Mouse (Mus musculus) heart, postnatal 25 days (tissue): ENCODE results near the gene Timm50. TPM values are rescaled to one million over a fixed set of nuclear protein-coding genes. Genes with fewer than 3 reads are reported as not detected.

ENCODE experiments used
- DNase-seq: peaks from one replicate; pipeline ENCODE4 v3.0.0; 2022; ENCODE audit warnings: low spot score
- intact Hi-C: fragments of 180-260 bp; cut with DNase I; formaldehyde crosslinking; loops from one replicate; pipeline ENCODE4 v1.15.1; 2025
- total RNA-seq, 2 experiments: library from RNA; stranded (reverse); gene quantifications; 2 replicates each; pipeline ENCODE4 v1.2.3; 2021

The Timm50 gene
- 10 to 100 TPM; 60.5 to 61.7 TPM for total RNA-seq

DNA sequence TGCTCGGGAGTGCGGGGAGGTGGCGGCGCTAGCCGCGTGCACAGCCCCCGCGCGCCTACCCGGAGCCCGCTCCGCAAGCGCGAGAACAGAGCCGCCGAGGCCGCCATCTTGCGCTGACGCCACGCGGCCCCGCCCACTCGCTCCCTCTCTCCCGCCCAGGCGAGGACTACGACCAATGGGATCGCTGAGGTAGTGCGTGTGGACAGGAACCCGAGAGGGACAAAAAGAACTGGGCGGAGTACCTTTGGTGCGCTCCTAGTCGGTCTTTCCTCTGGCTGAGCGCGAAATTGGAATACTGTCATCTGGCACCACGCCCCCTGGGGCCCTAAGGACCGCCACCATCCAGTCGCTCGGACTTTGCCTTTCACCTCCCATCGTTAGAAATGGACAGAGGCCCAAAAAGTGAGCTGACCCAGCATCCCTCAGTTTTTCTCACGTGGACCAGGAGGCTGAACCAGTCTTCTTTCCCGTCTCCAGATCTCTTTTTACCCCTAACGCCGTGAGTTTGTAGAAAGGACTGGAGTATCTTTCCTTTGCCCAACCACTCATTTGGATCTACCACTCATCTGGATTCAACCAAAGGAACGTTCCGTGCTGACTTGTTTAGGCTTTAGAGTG is at the start of gene Timm50:
Timm50 (minus strand) TSS at position 147 of the 618 bp plus-strand sequence.
- intact Hi-C loops, result loop anchor here (2.0 kb wide), 1 partner anchor 25 kb away; no protein-coding TSS in a partner anchor
- DNase-seq, result peak; percentile 94

DNA sequence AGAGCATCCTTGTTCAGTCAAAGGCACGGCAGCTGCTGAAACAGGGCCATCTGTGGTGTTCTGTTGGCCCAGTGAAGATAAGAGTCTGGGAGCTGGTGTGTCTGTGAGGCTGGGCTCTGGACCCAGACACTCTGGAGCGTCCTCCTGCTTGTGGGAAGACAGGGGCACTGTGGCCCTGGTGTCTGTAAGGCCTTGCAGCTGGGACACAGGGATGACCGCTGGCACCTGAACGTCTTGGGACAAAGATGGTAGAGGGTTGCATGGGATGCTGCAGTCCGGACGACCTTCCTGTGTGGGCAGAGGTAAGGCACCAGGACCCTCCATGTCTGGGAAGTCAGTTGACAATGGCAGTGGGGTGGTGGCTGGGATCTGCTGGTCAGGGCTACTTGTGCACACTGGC is 48.4 kb upstream of the Timm50 start:
- no peak for DNase-seq

GRCm38 (mm10) chr7:28359854-28360253 is 48.0 kb upstream of the Timm50 start:
- DNase-seq, result no peak
- intact Hi-C loops, result no loop called here

More for the DNA sequence above, 48.4 kb upstream of the Timm50 start:
- intact Hi-C loops, result no loop called here

DNA sequence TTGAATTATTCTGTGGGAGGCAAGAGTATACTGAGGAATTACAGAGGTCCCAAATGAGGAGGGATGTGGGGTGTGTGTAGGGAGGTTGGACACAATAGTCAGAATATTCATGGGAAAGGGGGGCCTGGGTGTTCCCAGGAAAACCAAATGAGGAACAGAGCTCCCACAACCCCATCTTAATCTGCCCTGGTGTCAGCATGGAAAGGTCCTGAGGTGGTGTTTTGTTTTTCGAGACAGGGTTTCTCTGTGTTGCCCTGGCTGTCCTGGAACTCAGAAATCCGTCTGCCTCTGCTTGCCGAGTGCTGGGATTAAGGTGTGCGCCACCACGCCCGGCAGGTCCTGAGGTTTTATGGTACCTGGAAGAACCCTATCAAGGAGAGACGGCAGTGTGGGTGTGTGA is 46.6 kb upstream of the Timm50 start:
- intact Hi-C loops, result no loop called here

DNA sequence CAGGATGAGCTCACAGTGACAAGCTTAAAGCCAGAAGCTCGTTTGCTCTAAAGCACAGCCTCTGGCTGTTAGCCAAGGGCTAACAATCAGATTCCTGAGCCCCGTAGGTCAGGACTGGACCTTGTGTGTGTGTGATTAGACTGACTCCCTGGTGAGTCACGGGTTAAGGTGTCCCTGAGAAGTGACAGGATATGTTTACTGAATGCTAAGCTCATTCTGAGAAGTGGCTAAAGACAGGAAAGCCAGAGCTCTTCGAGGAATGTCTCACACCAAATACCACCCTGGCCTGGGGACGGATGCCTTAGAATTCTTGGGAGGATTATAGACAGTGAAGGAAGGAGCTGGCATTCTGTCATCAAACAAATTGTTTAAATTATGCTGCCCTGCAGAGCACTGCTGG is 46.1 kb upstream of the Timm50 start:
- no peak for DNase-seq
- intact Hi-C loops, result no loop called here

More for the DNA sequence above, 46.6 kb upstream of the Timm50 start:
- DNase-seq, result no peak

DNA sequence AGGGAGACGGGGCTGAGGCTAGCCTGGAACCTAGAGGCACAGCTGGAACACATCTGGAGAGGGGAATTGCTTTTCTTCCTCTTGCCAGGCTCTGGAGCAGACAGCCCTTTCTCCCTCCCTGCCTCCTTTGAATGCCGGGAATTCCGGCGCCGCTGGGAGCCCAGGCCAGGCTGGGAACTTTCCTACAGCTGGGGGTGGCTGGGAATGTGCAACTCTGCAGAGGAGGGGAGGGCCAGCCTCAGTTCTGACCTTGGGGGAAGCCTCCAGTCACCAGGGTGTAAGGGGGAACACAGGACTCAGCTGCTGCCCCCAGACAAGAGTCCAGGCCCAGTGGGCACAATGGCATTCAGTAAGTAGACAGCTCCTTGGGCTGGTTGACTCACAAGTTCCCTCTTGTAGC is 45.1 kb upstream of the Timm50 start:
- peak; percentile 69 for DNase-seq
- intact Hi-C loops, result no loop called here

DNA sequence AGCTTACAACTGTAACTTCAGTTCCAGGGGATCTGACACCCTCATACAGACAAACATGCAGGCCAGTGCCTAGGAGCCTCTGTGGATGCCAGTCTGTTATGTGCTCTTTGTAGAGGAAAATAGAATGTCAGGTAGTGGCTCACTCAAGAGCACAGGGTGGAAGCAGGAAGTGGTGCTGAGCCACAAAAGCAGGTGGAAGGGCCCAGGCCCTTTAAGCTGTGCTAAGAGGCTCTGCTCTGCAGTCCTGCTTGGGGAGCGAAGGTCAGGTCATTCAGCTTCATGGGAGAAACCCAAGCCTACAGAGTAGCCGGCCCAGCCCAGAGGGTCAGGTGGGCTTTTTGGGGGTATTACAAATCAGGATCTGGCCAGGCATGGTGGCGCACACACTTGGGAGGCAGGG is 43.3 kb upstream of the Timm50 start:
- intact Hi-C loops, result no loop called here
- no peak for DNase-seq

DNA sequence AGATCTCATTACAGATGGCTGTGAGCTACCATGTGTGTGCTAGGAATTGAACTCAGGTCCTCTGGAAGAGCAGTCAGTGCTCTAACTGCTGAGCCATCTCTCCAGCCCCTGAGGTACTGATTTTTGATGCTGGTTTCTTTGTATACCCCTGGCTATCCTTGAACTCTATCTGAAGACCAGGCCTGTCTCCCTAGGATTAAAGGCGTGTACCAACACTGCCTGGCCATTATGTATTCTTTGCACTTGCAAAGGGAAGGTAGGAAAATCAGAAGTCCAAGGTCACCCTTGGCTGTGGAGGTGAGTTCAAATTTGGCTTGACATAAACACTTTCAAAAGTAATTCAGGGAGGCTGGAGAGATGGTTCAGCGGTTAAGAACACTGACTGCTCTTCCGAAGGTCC is 42.7 kb upstream of the Timm50 start:
- intact Hi-C loops, result loop anchor here (5.0 kb wide), 1 partner anchor 83 kb away; the partner anchor contains the start of gene Gmfg
- DNase-seq, result no peak

DNA sequence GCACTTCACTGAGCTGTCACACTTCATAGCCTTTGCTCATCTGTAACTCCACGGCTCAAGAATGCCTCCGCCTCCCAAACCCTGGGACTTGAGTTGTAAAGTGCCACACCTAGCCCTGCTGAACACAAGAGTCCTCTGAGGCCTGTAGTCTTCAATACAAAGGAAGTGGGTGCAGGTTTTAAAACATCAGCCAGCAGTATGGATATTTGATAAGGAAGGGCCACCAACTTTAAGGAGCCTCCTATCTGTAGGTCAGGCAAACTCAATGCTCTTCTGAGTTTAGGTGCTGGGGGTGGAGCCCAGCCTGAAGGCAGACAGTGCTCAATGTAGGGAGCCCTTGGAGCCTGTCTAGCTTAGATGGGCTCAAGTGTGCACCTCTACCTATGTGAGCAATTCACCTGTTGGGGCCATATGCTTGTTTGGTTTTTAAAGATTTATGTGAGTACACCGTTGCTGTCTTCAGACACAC is 42.3 kb upstream of the Timm50 start:
- intact Hi-C loops, result loop anchor here (5.0 kb wide), 1 partner anchor 83 kb away; the partner anchor contains the start of gene Gmfg
- DNase-seq, result no peak

DNA sequence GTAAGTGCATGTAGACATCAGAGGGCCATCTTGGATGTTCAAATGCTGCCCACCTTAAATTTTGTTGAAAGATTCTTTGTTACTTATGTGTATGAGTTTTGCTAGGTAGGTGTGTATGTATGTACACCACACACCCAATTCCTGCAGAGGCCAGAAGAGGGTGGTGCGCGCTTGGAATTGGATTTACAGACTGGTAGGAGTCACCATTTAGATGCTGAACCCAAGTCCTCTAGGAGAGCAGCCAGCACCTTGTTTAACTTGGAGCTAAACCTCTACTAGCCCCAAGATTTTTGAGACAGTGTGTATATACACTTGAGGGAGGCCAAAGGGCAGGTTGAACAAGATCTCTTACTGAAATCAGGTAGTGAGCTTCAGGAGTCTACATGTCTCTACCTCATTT is 41.4 kb upstream of the Timm50 start:
- no peak for DNase-seq
- intact Hi-C loops, result loop anchor here (5.0 kb wide), 1 partner anchor 84 kb away; the partner anchor contains the start of gene Gmfg

DNA sequence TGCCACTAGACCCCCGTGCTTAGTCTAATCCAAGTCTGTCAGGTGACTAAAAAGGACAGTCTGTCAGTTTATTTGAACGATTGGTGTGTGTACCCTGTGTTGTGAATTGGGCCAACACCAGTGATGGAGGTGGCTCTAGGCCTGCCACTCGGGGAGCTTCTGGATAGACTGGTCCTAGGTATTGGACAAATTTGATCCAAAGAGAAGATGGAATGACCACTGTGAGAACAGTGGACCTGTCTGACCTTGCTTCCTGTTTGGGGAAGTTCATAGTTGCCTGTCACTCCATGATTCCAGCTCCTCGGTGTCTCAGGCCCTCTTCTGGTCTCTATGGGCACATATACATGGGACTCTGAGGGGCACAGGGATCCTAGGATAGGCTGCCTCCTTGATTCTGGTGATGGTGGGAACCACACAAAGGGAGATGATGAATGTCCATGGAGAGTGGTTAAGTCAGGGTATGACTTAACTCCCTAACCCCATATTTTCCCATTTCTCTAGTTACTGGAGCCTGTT is 39.9 kb upstream of the Timm50 start:
- no peak for DNase-seq
- intact Hi-C loops, result loop anchor here (2.0 to 5.0 kb wide), 2 partner anchors 19 to 86 kb away; partner anchors contain the start of gene Gmfg

GRCm38 (mm10) chr7:28350155-28350883 is 38.4 kb upstream of the Timm50 start, which contains the start of gene Rps16:
Gene Rps16, plus strand, starts transcription at chr7:28350652.
- intact Hi-C loops, result loop anchor here (2.0 to 5.0 kb wide), 2 partner anchors 20 to 87 kb away; partner anchors contain the start of gene Gmfg
- peak; percentile 96 for DNase-seq

- intact Hi-C loops, result loop anchor here (5.0 kb wide), 1 partner anchor 71 kb away; the partner anchor contains the start of gene Eid2b
- DNase-seq, result no peak
These were observed 36.7 kb upstream of the Timm50 start for GRCm38 (mm10) chr7:28348601-28349000.

- DNase-seq, result no peak
- intact Hi-C loops, result loop anchor here (5.0 kb wide), 1 partner anchor 70 kb away; the partner anchor contains the start of gene Eid2b
These were observed 35.9 kb upstream of the Timm50 start for GRCm38 (mm10) chr7:28347746-28348145.

- intact Hi-C loops, result loop anchor here (5.0 kb wide), 1 partner anchor 67 kb away; the partner anchor contains the start of gene Eid2b
- DNase-seq, result no peak
These were observed 32.8 kb upstream of the Timm50 start for GRCm38 (mm10) chr7:28344637-28345036.

GRCm38 (mm10) chr7:28341381-28341780 is 29.5 kb upstream of the Timm50 start:
- intact Hi-C loops, result no loop called here
- DNase-seq, result no peak

DNA sequence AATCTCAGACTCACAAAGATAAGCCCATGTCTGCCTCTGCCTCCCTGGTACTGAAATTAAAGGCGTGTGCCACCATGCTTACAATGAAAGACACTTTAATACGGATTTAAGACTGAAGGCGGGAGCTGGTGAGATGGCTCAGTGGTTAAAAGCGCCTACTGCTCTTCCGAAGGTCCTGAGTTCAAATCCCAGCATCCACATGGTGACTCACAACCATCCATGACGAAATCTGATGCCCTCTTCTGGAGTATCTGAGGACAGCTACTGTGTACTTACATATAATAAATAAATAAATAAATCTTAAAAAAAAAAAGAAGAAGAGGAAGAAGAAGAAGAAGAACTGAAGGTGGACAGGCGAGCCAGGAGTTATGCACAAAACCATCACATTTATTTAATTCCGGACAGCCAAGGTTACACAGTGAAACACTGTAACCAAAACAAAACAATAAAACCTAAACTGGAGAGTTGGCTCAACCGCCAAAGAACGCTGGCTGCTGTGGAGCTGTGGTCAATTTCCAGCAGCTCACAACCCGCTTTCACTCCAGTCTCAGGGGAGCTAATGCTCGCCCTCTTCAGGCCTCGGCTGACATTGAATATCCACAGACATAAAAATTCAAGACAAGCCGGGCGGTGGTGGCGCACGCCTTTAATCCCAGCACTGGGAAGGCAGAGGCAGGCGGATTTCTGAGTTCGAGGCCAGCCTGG is 27.5 kb upstream of the Timm50 start:
- peak; percentile 37 for DNase-seq
- intact Hi-C loops, result no loop called here

- intact Hi-C loops, result no loop called here
- DNase-seq, result peak; percentile 96
These were observed 26.5 kb upstream of the Timm50 start, which contains the start of gene Supt5 for GRCm38 (mm10) chr7:28338108-28338998. Gene Supt5, minus strand, starts transcription at chr7:28338746.

- DNase-seq, result no peak
- intact Hi-C loops, result no loop called here
These were observed 23.6 kb upstream of the Timm50 start for GRCm38 (mm10) chr7:28335471-28335870.
